Mouse (Mus musculus): Measurements from ENCODE around the gene Gpr37l1. TPM values are rescaled to one million over a fixed set of nuclear protein-coding genes. Genes with fewer than 3 reads are reported as not detected.

The Gpr37l1 gene
- polyA plus RNA-seq, 1 experiment from 2014 or later, result not detected

- H3K27ac ChIP-seq, result no peak overlapping the region
- H3K4me3 ChIP-seq, result no peak overlapping the region
- peak; percentile 92 for DNase-seq (ENCODE audit: low spot score)
- WGBS, result 16% methylated on average over 1 of the region's 1 CpGs
- H3K27me3 ChIP-seq (ENCODE audit: low read depth, poor library complexity, severe bottlenecking), result no peaks in the 10 kb centered on the region
- no peaks in the 10 kb centered on the region for H3K9me3 ChIP-seq (replicated peaks)
- H3K36me3 ChIP-seq, result no peaks in the 10 kb centered on the region
- peaks cover 17% of the 10 kb centered on the region for H3K4me1 ChIP-seq
Measured at GRCm38 (mm10) chr1:135136500-135136899, 31.0 kb downstream of the Gpr37l1 start.

GRCm38 (mm10) chr1:135135111-135135787 lies 32.2 kb downstream of the Gpr37l1 start:
- Histone ChIP-seq H3K36me3 (no peaks in the 10 kb centered on the region), H3K27me3 (ENCODE audit: low read depth, poor library complexity, severe bottlenecking) (no peaks in the 10 kb centered on the region), H3K4me1 (peaks cover 26% of the 10 kb centered on the region), H3K9me3 (replicated peaks) (no peaks in the 10 kb centered on the region), H3K27ac (no peak overlapping the region), H3K4me3 (no peak overlapping the region)
- WGBS, result 87% methylated on average over 8 of the region's 8 CpGs
- no peak for DNase-seq (ENCODE audit: low spot score)

- Histone ChIP-seq H3K9me3 (replicated peaks) (no peaks in the 10 kb centered on the region), H3K27me3 (ENCODE audit: low read depth, poor library complexity, severe bottlenecking) (peaks cover 14% of the 10 kb centered on the region), H3K36me3 (no peaks in the 10 kb centered on the region), H3K4me1 (peaks cover 35% of the 10 kb centered on the region), H3K4me3 (no peak overlapping the region), H3K27ac (0 out of 2 replicates have a peak overlapping the region, but pooled peaks have one; percentile 50)
- 82% methylated on average over 10 of the region's 10 CpGs for WGBS
- DNase-seq (ENCODE audit: low spot score), result no peak
Measured at GRCm38 (mm10) chr1:135133678-135134435, 33.6 kb downstream of the Gpr37l1 start.

GRCm38 (mm10) chr1:135132893-135133369 lies 34.5 kb downstream of the Gpr37l1 start:
- H3K9me3 ChIP-seq (replicated peaks), result no peaks in the 10 kb centered on the region
- 86% methylated on average over 9 of the region's 9 CpGs for WGBS
- H3K27ac ChIP-seq, result peak overlapping the region; percentile 50; the same call in 1 of the 2 replicates
- no peak for DNase-seq (ENCODE audit: low spot score)
- no peak overlapping the region for H3K4me3 ChIP-seq
- peaks cover 45% of the 10 kb centered on the region for H3K4me1 ChIP-seq
- H3K36me3 ChIP-seq, result no peaks in the 10 kb centered on the region
- peaks cover 22% of the 10 kb centered on the region for H3K27me3 ChIP-seq (ENCODE audit: low read depth, poor library complexity, severe bottlenecking)

- peak within 1 kb of the TSS; percentile 50 for H3K27ac ChIP-seq
- no peaks in the 10 kb centered on the region for H3K36me3 ChIP-seq
- WGBS, result 40% methylated on average over 10 of the region's 10 CpGs
- peaks cover 22% of the 10 kb centered on the region for H3K27me3 ChIP-seq (ENCODE audit: low read depth, poor library complexity, severe bottlenecking)
- no peaks in the 10 kb centered on the region for H3K9me3 ChIP-seq (replicated peaks)
- no peak within 1 kb of the TSS for H3K4me3 ChIP-seq
- H3K4me1 ChIP-seq, result peaks cover 49% of the 10 kb centered on the region
- DNase-seq (ENCODE audit: low spot score), result no peak
Measured at GRCm38 (mm10) chr1:135132473-135132872, 35.0 kb downstream of the Gpr37l1 start, which contains the start of gene Ptpn7. TSS of gene Ptpn7 (plus strand) at chr1:135132700.

GRCm38 (mm10) chr1:135131560-135131959 lies 35.9 kb downstream of the Gpr37l1 start:
- Histone ChIP-seq H3K4me1 (peaks cover 58% of the 10 kb centered on the region), H3K27me3 (ENCODE audit: low read depth, poor library complexity, severe bottlenecking) (peaks cover 22% of the 10 kb centered on the region), H3K36me3 (no peaks in the 10 kb centered on the region), H3K27ac (peak overlapping the region; percentile 46; the same call in 1 of the 2 replicates), H3K9me3 (replicated peaks) (no peaks in the 10 kb centered on the region), H3K4me3 (no peak overlapping the region)
- DNase-seq (ENCODE audit: low spot score), result no peak
- 56% methylated on average over 8 of the region's 8 CpGs for WGBS

- Histone ChIP-seq H3K27ac (peak overlapping the region; percentile 46; the same call in 1 of the 2 replicates), H3K27me3 (ENCODE audit: low read depth, poor library complexity, severe bottlenecking) (peaks cover 22% of the 10 kb centered on the region), H3K4me3 (no peak overlapping the region), H3K36me3 (no peaks in the 10 kb centered on the region), H3K9me3 (replicated peaks) (no peaks in the 10 kb centered on the region), H3K4me1 (peaks cover 64% of the 10 kb centered on the region)
- WGBS, result 36% methylated on average over 6 of the region's 6 CpGs
- no peak for DNase-seq (ENCODE audit: low spot score)
Measured at GRCm38 (mm10) chr1:135131034-135131433, 36.4 kb downstream of the Gpr37l1 start.

GRCm38 (mm10) chr1:135130376-135131018 lies 37.0 kb downstream of the Gpr37l1 start:
- Histone ChIP-seq H3K4me3 (no peak overlapping the region), H3K27ac (0 out of 2 replicates have a peak overlapping the region, but pooled peaks have one; percentile 46), H3K9me3 (replicated peaks) (no peaks in the 10 kb centered on the region), H3K36me3 (no peaks in the 10 kb centered on the region), H3K4me1 (peaks cover 69% of the 10 kb centered on the region), H3K27me3 (ENCODE audit: low read depth, poor library complexity, severe bottlenecking) (peaks cover 26% of the 10 kb centered on the region)
- WGBS, result 59% methylated on average over 2 of the region's 2 CpGs
- no peak for DNase-seq (ENCODE audit: low spot score)

GRCm38 (mm10) chr1:135129543-135130183 lies 37.8 kb downstream of the Gpr37l1 start:
- 70% methylated on average over 9 of the region's 9 CpGs for WGBS
- Histone ChIP-seq H3K4me3 (no peak overlapping the region), H3K36me3 (no peaks in the 10 kb centered on the region), H3K27me3 (ENCODE audit: low read depth, poor library complexity, severe bottlenecking) (peaks cover 26% of the 10 kb centered on the region), H3K27ac (no peak overlapping the region), H3K4me1 (peaks cover 70% of the 10 kb centered on the region), H3K9me3 (replicated peaks) (no peaks in the 10 kb centered on the region)
- no peak for DNase-seq (ENCODE audit: low spot score)

- Histone ChIP-seq H3K27ac (peak overlapping the region; percentile 86; the same call in 1 of the 2 replicates), H3K9me3 (replicated peaks) (no peaks in the 10 kb centered on the region), H3K36me3 (no peaks in the 10 kb centered on the region), H3K27me3 (ENCODE audit: low read depth, poor library complexity, severe bottlenecking) (peaks cover 26% of the 10 kb centered on the region), H3K4me1 (peaks cover 70% of the 10 kb centered on the region), H3K4me3 (no peak overlapping the region)
- DNase-seq (ENCODE audit: low spot score), result no peak
- 27% methylated on average over 9 of the region's 9 CpGs for WGBS
Measured at GRCm38 (mm10) chr1:135128986-135129385, 38.5 kb downstream of the Gpr37l1 start.

GRCm38 (mm10) chr1:135128011-135128441 lies 39.5 kb downstream of the Gpr37l1 start:
- peaks cover 68% of the 10 kb centered on the region for H3K4me1 ChIP-seq
- H3K36me3 ChIP-seq, result no peaks in the 10 kb centered on the region
- 63% methylated on average over 6 of the region's 6 CpGs for WGBS
- peak overlapping the region; percentile 86 for H3K27ac ChIP-seq
- no peak for DNase-seq (ENCODE audit: low spot score)
- no peaks in the 10 kb centered on the region for H3K9me3 ChIP-seq (replicated peaks)
- H3K27me3 ChIP-seq (ENCODE audit: low read depth, poor library complexity, severe bottlenecking), result peaks cover 26% of the 10 kb centered on the region
- no peak overlapping the region for H3K4me3 ChIP-seq

GRCm38 (mm10) chr1:135126443-135127027 lies 40.9 kb downstream of the Gpr37l1 start:
- DNase-seq (ENCODE audit: low spot score), result peak; percentile 62
- H3K4me3 ChIP-seq, result peak overlapping the region; percentile 3; the same call in 1 of the 2 replicates
- WGBS, result 37% methylated on average over 4 of the region's 4 CpGs
- peak overlapping the region; percentile 86 for H3K27ac ChIP-seq
- H3K36me3 ChIP-seq, result no peaks in the 10 kb centered on the region
- H3K27me3 ChIP-seq (ENCODE audit: low read depth, poor library complexity, severe bottlenecking), result peaks cover 26% of the 10 kb centered on the region
- peaks cover 57% of the 10 kb centered on the region for H3K4me1 ChIP-seq
- no peaks in the 10 kb centered on the region for H3K9me3 ChIP-seq (replicated peaks)
